Mouse (Mus musculus) liver, embryonic 14.5 days (tissue): Measurements from ENCODE around the gene Tubb5. TPM values are rescaled to one million over a fixed set of nuclear protein-coding genes. Genes with fewer than 3 reads are reported as not detected.

Source experiments
- ATAC-seq: fragments of 200-750 bp; cut with Nextera tagmentation; 2 replicates; pipeline ENCODE4 v1.8.0; 2017; ENCODE audit warnings: moderate number of reproducible peaks, mild to moderate bottlenecking, moderate library complexity; ENCODE audit not compliant: insufficient read depth
- DNase-seq, 3 experiments: peaks; one replicate each; pipeline ENCODE4 v3.0.0-alpha.2; 2012 to 2013; ENCODE audit warnings: low read depth in 3 of 3, low spot score in 3 of 3
- H3K27ac ChIP-seq: fragments of 300-500 bp; sonication (generic); 2 replicates; pipeline ENCODE4 v1.5.1; 2014; ENCODE audit warnings: moderate library complexity, mild to moderate bottlenecking, control low read depth, inconsistent platforms
- H3K27me3 ChIP-seq: fragments of 300-500 bp; sonication (generic); 2 replicates; pipeline ENCODE4 v1.6.1; 2014; ENCODE audit warnings: mild to moderate bottlenecking, low read length, moderate library complexity; ENCODE audit not compliant: control insufficient read depth, insufficient read depth
- H3K36me3 ChIP-seq: fragments of 300-500 bp; sonication (generic); replicated peaks from 2 replicates; pipeline ENCODE4 v1.6.1; 2014; ENCODE audit warnings: low read depth; ENCODE audit not compliant: control insufficient read depth, insufficient read depth
- H3K4me1 ChIP-seq, 2 experiments: fragments of 200-500 bp in 1 of 2; fragments of 300-500 bp in 1 of 2; sonication (generic) in 1 of 2; replicated peaks; 2 replicates each; pipeline ENCODE4 v1.6.1; 2012 to 2014; ENCODE audit warnings: antibody characterized with exemption in 1 of 2, inconsistent platforms in 1 of 2, low read length in 1 of 2; ENCODE audit not compliant: control insufficient read depth in 2 of 2, insufficient read depth in 2 of 2
- H3K4me2 ChIP-seq: fragments of 300-500 bp; sonication (generic); 2 replicates; pipeline ENCODE4 v1.6.1; 2014; ENCODE audit warnings: low read depth, mild to moderate bottlenecking, control low read depth, moderate library complexity
- H3K4me3 ChIP-seq, 2 experiments: fragments of 200-500 bp in 1 of 2; fragments of 300-500 bp in 1 of 2; sonication (generic) in 1 of 2; 2 replicates each; pipeline ENCODE4 v1.5.1; 2012 to 2014; ENCODE audit warnings: low read depth in 2 of 2, low read length in 2 of 2, mild to moderate bottlenecking in 2 of 2, control low read depth in 1 of 2, inconsistent platforms in 1 of 2, moderate library complexity in 1 of 2; ENCODE audit not compliant: insufficient read depth in 1 of 2
- H3K9ac ChIP-seq: fragments of 300-500 bp; sonication (generic); replicated peaks from 2 replicates; pipeline ENCODE4 v1.6.1; 2014; ENCODE audit warnings: mild to moderate bottlenecking, control low read depth, moderate library complexity
- H3K9me3 ChIP-seq: fragments of 300-500 bp; sonication (generic); 2 replicates; pipeline ENCODE4 v1.6.1; 2016; ENCODE audit warnings: low read length, mixed read lengths; ENCODE audit not compliant: control insufficient read depth
- CTCF ChIP-seq: IDR thresholded peaks from 2 replicates; pipeline ENCODE4 v1.5.1; 2016; ENCODE audit warnings: antibody characterized with exemption, low read depth, control low read depth
- EP300 ChIP-seq: IDR thresholded peaks from 2 replicates; pipeline ENCODE4 v1.6.1; 2016; ENCODE audit warnings: antibody characterized with exemption, low read depth
- WGBS: fragments of 180-500 bp; shearing (Covaris S2); extraction: QIAGEN DNeasy Blood & Tissue Kit; methylation state at CpG from one replicate; pipeline ENCODE4 v1.1.7; 2014; ENCODE audit not compliant: insufficient replicate concordance; 5-methylcytosine and 5-hydroxymethylcytosine counted together
- microRNA-seq: library from miRNA; unstranded; fragments of <30 nt; microRNA quantifications from one replicate; pipeline ENCODE4, GENCODE M21; 2016
- polyA plus RNA-seq, 2 experiments: library from polyadenylated mRNA; depleted of rRNA in 1 of 2; stranded (reverse) in 1 of 2; unstranded in 1 of 2; fragments of >200 nt; fragmentation: Nextera tagmentation in 1 of 2; extraction: Ambion mirVana in 1 of 2; gene quantifications; 2 replicates each; pipeline versions ENCODE4 v1.2.1 to v1.2.3; 2012 to 2014

The Tubb5 gene
- polyA plus RNA-seq, 2 experiments, result 330 to 467 TPM

- peak; percentile 71 for ATAC-seq
- no peaks in the 10 kb centered on the region for H3K36me3 ChIP-seq
- WGBS, result 37% methylated on average over 6 of the region's 6 CpGs
- H3K4me1 ChIP-seq, result peaks cover 6 to 29% of the 10 kb centered on the region in 2 experiments; a peak in 3 of 4 replicates
- TF ChIP-seq CTCF (no peak), EP300 (peak; percentile 27; the same call in 1 of the 2 replicates)
- H3K9ac ChIP-seq, result no peak overlapping the region
- DNase-seq, result no peak
- no peak overlapping the region for H3K4me2 ChIP-seq
- no peaks in the 10 kb centered on the region for H3K9me3 ChIP-seq
- no peak overlapping the region for H3K4me3 ChIP-seq
- H3K27ac ChIP-seq, result no peak overlapping the region
- H3K27me3 ChIP-seq, result no peaks in the 10 kb centered on the region
These were observed 54.2 kb downstream of the Tubb5 start for GRCm38 (mm10) chr17:35783944-35784343.

Small RNA genes within 50 kb of the gene (microRNA-seq; reads per million reads assigned to microRNA genes)
- gene Gm28033, result 1.7 reads per million

Other genes starting within 250 kb of the Tubb5 start
- not detected in 2 replicates for gene Sfta2, start 236.8 kb downstream of the Tubb5 start, polyA plus RNA-seq (2012; rRNA removed)
- not detected in 2 replicates for gene Sfta2, start 236.8 kb downstream of the Tubb5 start, polyA plus RNA-seq (2014; fragmentation: Nextera tagmentation; extraction: Ambion mirVana)
- gene Gm9573, start 211.7 kb downstream of the Tubb5 start, polyA plus RNA-seq (2012; rRNA removed), result not detected in 2 replicates
- not detected in 2 replicates for gene Gm9573, start 211.7 kb downstream of the Tubb5 start, polyA plus RNA-seq (2014; fragmentation: Nextera tagmentation; extraction: Ambion mirVana)
- 0.02 TPM in 1 of 2 replicates, not detected in the other for gene Mucl3, start 194.6 kb downstream of the Tubb5 start, polyA plus RNA-seq (2012; rRNA removed)
- gene Mucl3, start 194.6 kb downstream of the Tubb5 start, polyA plus RNA-seq (2014; fragmentation: Nextera tagmentation; extraction: Ambion mirVana), result not detected in 2 replicates
- 7.1 and 7.8 TPM in 2 replicates for gene Vars2, start 170.7 kb downstream of the Tubb5 start, polyA plus RNA-seq (2012; rRNA removed)
- gene Vars2, start 170.7 kb downstream of the Tubb5 start, polyA plus RNA-seq (2014; fragmentation: Nextera tagmentation; extraction: Ambion mirVana), result 4.0 and 5.8 TPM in 2 replicates
- gene Gtf2h4, start 164.6 kb downstream of the Tubb5 start, polyA plus RNA-seq (2012; rRNA removed), result 17.8 and 18.0 TPM in 2 replicates
- 23.1 and 26.8 TPM in 2 replicates for gene Gtf2h4, start 164.6 kb downstream of the Tubb5 start, polyA plus RNA-seq (2014; fragmentation: Nextera tagmentation; extraction: Ambion mirVana)
- 1.1 TPM in 2 replicates for gene Ddr1, start 133.7 kb downstream of the Tubb5 start, polyA plus RNA-seq (2012; rRNA removed)
- gene Ddr1, start 133.7 kb downstream of the Tubb5 start, polyA plus RNA-seq (2014; fragmentation: Nextera tagmentation; extraction: Ambion mirVana), result 1.6 and 1.7 TPM in 2 replicates
- 10.2 and 11.0 TPM in 2 replicates for gene Ier3, start 16.6 kb downstream of the Tubb5 start, polyA plus RNA-seq (2012; rRNA removed)
- gene Ier3, start 16.6 kb downstream of the Tubb5 start, polyA plus RNA-seq (2014; fragmentation: Nextera tagmentation; extraction: Ambion mirVana), result 11.6 and 13.2 TPM in 2 replicates
- 22.4 and 34.7 TPM in 2 replicates for gene Flot1, start 15.1 kb downstream of the Tubb5 start, polyA plus RNA-seq (2012; rRNA removed)
- 27.8 and 29.2 TPM in 2 replicates for gene Flot1, start 15.1 kb downstream of the Tubb5 start, polyA plus RNA-seq (2014; fragmentation: Nextera tagmentation; extraction: Ambion mirVana)
- gene Mdc1, start 3.2 kb upstream of the Tubb5 start, polyA plus RNA-seq (2012; rRNA removed), result 9.2 and 10.0 TPM in 2 replicates
- 6.3 and 9.1 TPM in 2 replicates for gene Mdc1, start 3.2 kb upstream of the Tubb5 start, polyA plus RNA-seq (2014; fragmentation: Nextera tagmentation; extraction: Ambion mirVana)
- gene Nrm, start 23.0 kb upstream of the Tubb5 start, polyA plus RNA-seq (2012; rRNA removed), result 15.6 and 18.2 TPM in 2 replicates
- 20.1 and 22.4 TPM in 2 replicates for gene Nrm, start 23.0 kb upstream of the Tubb5 start, polyA plus RNA-seq (2014; fragmentation: Nextera tagmentation; extraction: Ambion mirVana)
- gene Ppp1r18, start 27.3 kb upstream of the Tubb5 start, polyA plus RNA-seq (2012; rRNA removed), result 8.7 and 10.7 TPM in 2 replicates
- 8.2 and 8.7 TPM in 2 replicates for gene Ppp1r18, start 27.3 kb upstream of the Tubb5 start, polyA plus RNA-seq (2014; fragmentation: Nextera tagmentation; extraction: Ambion mirVana)
- 44.8 and 46.0 TPM in 2 replicates for gene Dhx16, start 41.5 kb upstream of the Tubb5 start, polyA plus RNA-seq (2012; rRNA removed)
- 25.5 and 30.2 TPM in 2 replicates for gene Dhx16, start 41.5 kb upstream of the Tubb5 start, polyA plus RNA-seq (2014; fragmentation: Nextera tagmentation; extraction: Ambion mirVana)
- 14.4 and 18.3 TPM in 2 replicates for gene 2310061I04Rik, start 59.1 kb upstream of the Tubb5 start, polyA plus RNA-seq (2012; rRNA removed)
- gene 2310061I04Rik, start 59.1 kb upstream of the Tubb5 start, polyA plus RNA-seq (2014; fragmentation: Nextera tagmentation; extraction: Ambion mirVana), result 10.6 and 10.9 TPM in 2 replicates
- gene Atat1, start 71.8 kb upstream of the Tubb5 start, polyA plus RNA-seq (2012; rRNA removed), result 8.5 and 8.7 TPM in 2 replicates
- gene Atat1, start 71.8 kb upstream of the Tubb5 start, polyA plus RNA-seq (2014; fragmentation: Nextera tagmentation; extraction: Ambion mirVana), result 3.3 and 5.8 TPM in 2 replicates
- 42.6 and 51.6 TPM in 2 replicates for gene Mrps18b, start 78.1 kb upstream of the Tubb5 start, polyA plus RNA-seq (2012; rRNA removed)
- 73.8 and 74.1 TPM in 2 replicates for gene Mrps18b, start 78.1 kb upstream of the Tubb5 start, polyA plus RNA-seq (2014; fragmentation: Nextera tagmentation; extraction: Ambion mirVana)
- 12.3 and 15.6 TPM in 2 replicates for gene Ppp1r10, start 78.1 kb upstream of the Tubb5 start, polyA plus RNA-seq (2012; rRNA removed)
- 15.4 and 17.4 TPM in 2 replicates for gene Ppp1r10, start 78.1 kb upstream of the Tubb5 start, polyA plus RNA-seq (2014; fragmentation: Nextera tagmentation; extraction: Ambion mirVana)
- gene Abcf1, start 131.5 kb upstream of the Tubb5 start, polyA plus RNA-seq (2012; rRNA removed), result 35.7 and 49.0 TPM in 2 replicates
- 39.0 and 49.1 TPM in 2 replicates for gene Abcf1, start 131.5 kb upstream of the Tubb5 start, polyA plus RNA-seq (2014; fragmentation: Nextera tagmentation; extraction: Ambion mirVana)
- 3.9 and 5.2 TPM in 2 replicates for gene Gnl1, start 141.5 kb upstream of the Tubb5 start, polyA plus RNA-seq (2012; rRNA removed)
- 4.4 and 5.6 TPM in 2 replicates for gene Gnl1, start 141.5 kb upstream of the Tubb5 start, polyA plus RNA-seq (2014; fragmentation: Nextera tagmentation; extraction: Ambion mirVana)
- 5.5 and 6.3 TPM in 2 replicates for gene Prr3, start 141.9 kb upstream of the Tubb5 start, polyA plus RNA-seq (2012; rRNA removed)
- gene Prr3, start 141.9 kb upstream of the Tubb5 start, polyA plus RNA-seq (2014; fragmentation: Nextera tagmentation; extraction: Ambion mirVana), result 3.5 and 4.5 TPM in 2 replicates
- gene H2-T24, start 182.3 kb upstream of the Tubb5 start, polyA plus RNA-seq (2012; rRNA removed), result 3.2 and 4.3 TPM in 2 replicates
- 3.7 and 4.0 TPM in 2 replicates for gene H2-T24, start 182.3 kb upstream of the Tubb5 start, polyA plus RNA-seq (2014; fragmentation: Nextera tagmentation; extraction: Ambion mirVana)
- gene H2-T23, start 194.5 kb upstream of the Tubb5 start, polyA plus RNA-seq (2012; rRNA removed), result 24.3 and 29.1 TPM in 2 replicates
- gene H2-T23, start 194.5 kb upstream of the Tubb5 start, polyA plus RNA-seq (2014; fragmentation: Nextera tagmentation; extraction: Ambion mirVana), result 25.5 and 28.8 TPM in 2 replicates
- 6.8 and 7.9 TPM in 2 replicates for gene H2-T22, start 204.4 kb upstream of the Tubb5 start, polyA plus RNA-seq (2012; rRNA removed)
- gene H2-T22, start 204.4 kb upstream of the Tubb5 start, polyA plus RNA-seq (2014; fragmentation: Nextera tagmentation; extraction: Ambion mirVana), result 9.8 and 10.6 TPM in 2 replicates
- not detected in 2 replicates for gene Gm6034, start 204.7 kb upstream of the Tubb5 start, polyA plus RNA-seq (2012; rRNA removed)
- not detected in 2 replicates for gene Gm6034, start 204.7 kb upstream of the Tubb5 start, polyA plus RNA-seq (2014; fragmentation: Nextera tagmentation; extraction: Ambion mirVana)
- 0.03 TPM in 1 of 2 replicates, not detected in the other for gene Gm11127, start 220.1 kb upstream of the Tubb5 start, polyA plus RNA-seq (2012; rRNA removed)
- not detected in 2 replicates for gene Gm11127, start 220.1 kb upstream of the Tubb5 start, polyA plus RNA-seq (2014; fragmentation: Nextera tagmentation; extraction: Ambion mirVana)